Mouse (Mus musculus): ENCODE results near the gene Tifa. TPM values are rescaled to one million over a fixed set of nuclear protein-coding genes. Genes with fewer than 3 reads are reported as not detected.
A peak's percentile ranks its signal among the peaks of the same experiment; 100 is the strongest.

Tifa gene
- total and polyA plus RNA-seq, 3 experiments: 1.3 to 2.3 (median 1.6) TPM

DNA sequence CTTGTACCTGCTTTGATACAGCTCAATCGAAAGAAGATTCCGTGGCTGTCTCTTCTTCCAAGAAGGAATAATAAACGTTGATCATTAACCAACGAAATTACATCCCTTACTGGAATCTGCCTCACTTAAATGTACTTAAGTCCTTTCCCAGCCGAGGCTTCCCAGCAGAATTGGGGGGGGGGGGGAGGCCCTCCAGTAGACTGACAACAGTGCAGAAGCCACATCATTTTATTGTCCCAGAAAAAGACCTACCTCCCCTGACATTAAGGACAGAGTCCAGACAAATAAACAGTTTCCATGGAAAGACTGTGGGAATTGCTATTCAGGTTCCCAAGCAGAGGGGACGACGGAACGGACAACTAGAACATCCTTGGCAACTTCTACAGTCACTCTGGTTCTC lies 686 bp upstream of the Tifa start:
- Histone ChIP-seq H3K4me1 (ENCODE audit: control insufficient read depth, insufficient read depth, low read length) (peaks cover 4% of the 10 kb centered on the region), H3K79me2 (replicated peaks; ENCODE audit: control insufficient read depth, insufficient read depth, low read length) (no peaks in the 10 kb centered on the region), H3K4me3 (peak overlapping the region; percentile 55), H3K27ac (no peak overlapping the region; the same call in 1 of the 2 replicates), H3K27me3 (ENCODE audit: control insufficient read depth, insufficient read depth, low read length) (no peaks in the 10 kb centered on the region), H3K9ac (ENCODE audit: low read depth, low read length) (peak overlapping the region; percentile 63), H3K36me3 (ENCODE audit: control insufficient read depth, insufficient read depth, low read length) (no peaks in the 10 kb centered on the region)
- TF ChIP-seq CTCF (IDR thresholded peaks at IDR 0.05) (no peak), EP300 (IDR thresholded peaks at IDR 0.05; ENCODE audit: insufficient read depth, low read depth, low read length) (no peak), POLR2A (IDR thresholded peaks at IDR 0.05; ENCODE audit: insufficient read depth, low read depth, low read length) (no peak)
- intact Hi-C loops (cut with DNase I): no loop called here
- DNase-seq: no peak
- 38% methylated on average over 8 of the region's 8 CpGs for WGBS

DNA sequence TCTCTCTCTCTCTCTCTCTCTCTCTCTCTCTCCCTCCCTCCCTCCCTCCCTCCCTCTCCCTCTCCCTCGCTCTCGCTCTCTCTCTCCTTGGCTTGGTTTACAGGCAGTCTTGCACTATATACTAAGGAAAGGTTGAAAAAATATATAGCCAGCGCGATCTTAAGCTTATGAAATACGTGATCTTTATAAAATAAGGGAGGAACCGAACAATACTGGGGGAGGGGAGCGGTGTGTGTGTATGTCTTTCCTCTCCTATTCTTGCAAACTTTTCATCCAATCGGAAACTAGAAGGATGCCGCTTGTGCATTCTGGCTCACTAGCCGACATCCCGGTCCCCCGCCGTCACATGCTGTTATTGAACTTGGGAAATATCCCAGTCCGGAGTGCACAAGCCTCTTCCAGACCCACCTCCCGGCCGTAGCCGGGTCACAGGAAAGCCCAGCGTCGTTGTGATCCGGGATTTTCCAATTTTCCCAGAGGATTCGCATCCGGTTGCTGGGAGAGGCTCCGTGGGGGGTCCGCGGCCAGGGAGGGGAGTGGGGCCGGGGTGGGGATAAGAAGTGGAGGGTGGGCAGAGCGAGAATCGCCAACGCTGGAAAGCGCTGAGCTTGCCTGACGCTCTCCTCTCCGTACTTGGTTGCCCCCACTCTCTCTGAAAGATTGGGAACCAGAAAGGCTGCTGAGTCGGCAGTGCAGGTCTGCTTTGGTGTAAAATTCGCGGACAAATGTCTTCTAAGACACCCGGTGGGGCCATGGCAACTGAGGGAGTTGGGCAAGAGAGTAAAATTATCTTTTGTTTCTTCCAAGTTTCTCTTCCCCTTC lies 840 bp downstream of the Tifa start:
- peak; percentile 62 to 65 for DNase-seq
- Histone ChIP-seq H3K27me3 (ENCODE audit: control insufficient read depth, insufficient read depth, low read length) (no peaks in the 10 kb centered on the region), H3K36me3 (ENCODE audit: control insufficient read depth, insufficient read depth, low read length) (no peaks in the 10 kb centered on the region), H3K4me1 (ENCODE audit: control insufficient read depth, insufficient read depth, low read length) (peaks cover 4% of the 10 kb centered on the region), H3K27ac (peak overlapping the region; percentile 73), H3K4me3 (peak overlapping the region; percentile 55), H3K9ac (ENCODE audit: low read depth, low read length) (peak overlapping the region; percentile 63), H3K79me2 (replicated peaks; ENCODE audit: control insufficient read depth, insufficient read depth, low read length) (no peaks in the 10 kb centered on the region)
- intact Hi-C loops (cut with DNase I): loop anchor here (2.0 kb wide), 1 partner anchor 46 kb away; the partner anchor contains the start of gene Ap1ar
- TF ChIP-seq POLR2A (IDR thresholded peaks at IDR 0.05; ENCODE audit: insufficient read depth, low read depth, low read length): 0 out of 2 replicates have a peak, but pooled peaks have one; percentile 3
- TF ChIP-seq CTCF (IDR thresholded peaks at IDR 0.05): no peak
- WGBS: under 1% methylated on average over 36 of the region's 36 CpGs

DNA sequence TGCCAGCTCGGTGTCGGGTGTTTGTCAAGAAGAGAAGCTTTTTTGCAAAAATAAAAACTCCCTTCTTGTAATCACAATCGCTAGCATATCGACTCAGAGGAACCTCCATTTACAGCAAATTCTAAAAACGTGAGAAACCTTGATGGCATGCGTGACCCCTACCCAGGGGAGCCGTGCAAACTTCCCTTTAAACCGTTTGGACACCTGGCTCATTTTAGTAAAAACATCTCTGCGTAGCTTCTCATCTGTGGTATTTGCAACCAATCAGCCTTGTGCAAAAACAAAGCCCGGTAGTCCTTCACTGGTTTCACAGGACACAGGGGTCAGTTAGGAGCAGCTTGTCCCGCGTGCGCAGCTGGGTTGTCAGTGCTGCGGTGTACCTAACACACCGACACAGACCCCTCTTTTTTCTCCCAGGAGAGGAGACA lies 1.5 kb downstream of the Tifa start:
- Histone ChIP-seq H3K79me2 (replicated peaks; ENCODE audit: control insufficient read depth, insufficient read depth, low read length) (no peaks in the 10 kb centered on the region), H3K9ac (ENCODE audit: low read depth, low read length) (peak overlapping the region; percentile 65), H3K4me1 (ENCODE audit: control insufficient read depth, insufficient read depth, low read length) (peaks cover 4% of the 10 kb centered on the region), H3K4me3 (peak overlapping the region; percentile 55), H3K36me3 (ENCODE audit: control insufficient read depth, insufficient read depth, low read length) (no peaks in the 10 kb centered on the region), H3K27ac (peak overlapping the region; percentile 73), H3K27me3 (ENCODE audit: control insufficient read depth, insufficient read depth, low read length) (no peaks in the 10 kb centered on the region)
- peak; percentile 32 to 34 for DNase-seq
- intact Hi-C loops (cut with DNase I): loop anchor here (2.0 kb wide), 1 partner anchor 46 kb away; the partner anchor contains the start of gene Ap1ar
- 7% methylated on average over 15 of the region's 15 CpGs for WGBS
- no peak for TF ChIP-seq CTCF (IDR thresholded peaks at IDR 0.05)
- no peak for TF ChIP-seq POLR2A (IDR thresholded peaks at IDR 0.05; ENCODE audit: insufficient read depth, low read depth, low read length)

DNA sequence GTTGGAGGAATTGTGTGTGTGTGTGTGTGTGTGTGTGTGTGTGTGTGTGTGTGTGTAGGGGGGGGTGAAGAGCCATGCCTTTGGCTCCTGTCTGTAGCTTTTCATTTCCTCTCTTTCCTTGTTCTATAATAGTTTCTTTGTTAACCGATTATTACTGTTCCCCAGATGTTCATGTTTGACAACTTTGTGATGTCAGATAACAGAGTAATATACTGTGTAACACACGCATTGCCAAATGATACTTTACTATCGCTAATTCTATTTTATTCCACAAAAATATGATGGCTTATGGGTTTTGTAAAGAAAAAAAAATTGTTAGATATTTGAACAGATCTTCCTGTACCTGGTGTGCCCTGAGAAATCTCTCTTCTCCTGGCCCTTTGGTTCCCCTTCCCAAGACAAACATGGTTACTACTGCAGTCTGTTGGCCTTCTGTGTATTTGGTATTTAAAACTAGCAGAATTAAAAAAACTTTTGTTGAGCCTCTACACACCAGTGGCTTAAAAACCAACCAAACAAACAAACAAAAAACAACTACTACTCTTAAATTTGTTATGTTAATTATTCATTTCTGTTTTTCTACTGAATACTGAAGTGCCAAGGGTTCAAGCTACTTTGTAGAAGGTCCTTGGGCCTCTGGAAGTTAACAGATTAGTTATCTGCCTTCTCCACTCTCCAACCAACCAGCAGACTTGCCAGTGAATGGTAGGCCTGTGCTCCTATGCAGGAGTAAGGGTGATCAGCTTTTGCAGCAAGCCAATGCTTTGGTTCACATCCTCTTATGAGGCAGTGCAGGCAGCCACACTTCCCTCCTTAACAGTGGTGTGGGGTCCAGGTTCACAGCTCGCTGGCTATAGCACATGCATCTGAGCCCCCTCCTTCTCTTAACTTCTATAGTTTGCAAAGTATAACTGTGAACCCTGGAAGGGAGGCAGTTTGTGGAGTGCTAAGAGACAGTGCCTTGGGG lies 2.3 kb downstream of the Tifa start:
- H3K27ac ChIP-seq: no peak overlapping the region
- no peak overlapping the region for H3K4me3 ChIP-seq
- intact Hi-C loops (cut with DNase I): loop anchor here (2.0 kb wide), 1 partner anchor 45 kb away; the partner anchor contains the start of gene Ap1ar
- DNase-seq: no peak
- TF ChIP-seq CTCF (IDR thresholded peaks at IDR 0.05): no peak
- TF ChIP-seq EP300 (IDR thresholded peaks at IDR 0.05; ENCODE audit: insufficient read depth, low read depth, low read length): no peak
- no peak for TF ChIP-seq POLR2A (IDR thresholded peaks at IDR 0.05; ENCODE audit: insufficient read depth, low read depth, low read length)
- H3K9ac ChIP-seq (ENCODE audit: low read depth, low read length): no peak overlapping the region; the same call in 1 of the 2 replicates
- no peaks in the 10 kb centered on the region for H3K27me3 ChIP-seq (ENCODE audit: control insufficient read depth, insufficient read depth, low read length)
- H3K36me3 ChIP-seq (ENCODE audit: control insufficient read depth, insufficient read depth, low read length): no peaks in the 10 kb centered on the region; the same call in 1 of the 2 replicates
- WGBS: 57% methylated on average over 4 of the region's 4 CpGs
- peaks cover 4% of the 10 kb centered on the region for H3K4me1 ChIP-seq (ENCODE audit: control insufficient read depth, insufficient read depth, low read length)
- no peaks in the 10 kb centered on the region for H3K79me2 ChIP-seq (replicated peaks; ENCODE audit: control insufficient read depth, insufficient read depth, low read length)

DNA sequence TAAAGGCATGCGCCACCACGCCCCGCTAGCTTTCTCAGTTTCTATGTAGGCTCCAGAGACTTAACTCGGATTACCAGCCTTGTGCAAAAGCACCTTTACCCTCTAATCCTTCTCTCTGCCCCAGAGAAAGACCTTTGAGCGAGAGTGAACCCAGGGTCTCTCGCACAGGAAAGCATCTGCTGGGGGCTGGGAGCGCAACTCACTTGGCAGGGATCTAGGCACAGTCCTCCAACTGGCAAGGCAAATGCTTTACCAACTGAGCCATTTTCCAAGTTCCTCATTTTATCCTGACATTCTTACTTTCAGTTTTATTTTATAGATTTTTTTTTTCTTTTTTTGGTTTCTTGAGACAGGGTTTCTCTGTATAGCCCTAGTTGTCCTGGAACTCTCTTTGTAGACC lies 3.4 kb downstream of the Tifa start:
- TF ChIP-seq POLR2A (IDR thresholded peaks at IDR 0.05; ENCODE audit: insufficient read depth, low read depth, low read length) (no peak), CTCF (IDR thresholded peaks at IDR 0.05) (no peak), EP300 (IDR thresholded peaks at IDR 0.05; ENCODE audit: insufficient read depth, low read depth, low read length) (no peak)
- Histone ChIP-seq H3K36me3 (ENCODE audit: control insufficient read depth, insufficient read depth, low read length) (no peaks in the 10 kb centered on the region; the same call in 1 of the 2 replicates), H3K9ac (ENCODE audit: low read depth, low read length) (no peak overlapping the region), H3K79me2 (replicated peaks; ENCODE audit: control insufficient read depth, insufficient read depth, low read length) (no peaks in the 10 kb centered on the region), H3K27me3 (ENCODE audit: control insufficient read depth, insufficient read depth, low read length) (no peaks in the 10 kb centered on the region), H3K4me3 (no peak overlapping the region), H3K4me1 (ENCODE audit: control insufficient read depth, insufficient read depth, low read length) (peaks cover 4% of the 10 kb centered on the region), H3K27ac (no peak overlapping the region)
- WGBS: 85% methylated on average over 7 of the region's 7 CpGs
- intact Hi-C loops (cut with DNase I): no loop called here
- peak in 1 of 2 experiments; percentile 14 for DNase-seq

All from heart, adult 2 months (tissue).